Mouse (Mus musculus) heart, adult 2 months (tissue): ENCODE data around the gene Nat8.

ENCODE experiments used
- CTCF ChIP-seq: fragments of 200-600 bp; IDR thresholded peaks from 2 replicates; pipeline ENCODE4 v1.8.1; 2022; ENCODE audit warnings: antibody characterized with exemption, mild to moderate bottlenecking, moderate library complexity
- EP300 ChIP-seq: fragments of 200-500 bp; IDR thresholded peaks from 2 replicates; pipeline ENCODE4 v1.6.1; 2011; ENCODE audit warnings: low read depth, low read length, control low read depth; ENCODE audit not compliant: insufficient read depth
- POLR2A ChIP-seq: fragments of 200-500 bp; IDR thresholded peaks from 2 replicates; pipeline ENCODE4 v1.6.1; 2011; ENCODE audit warnings: mild to moderate bottlenecking, low read depth, low read length, control low read depth; ENCODE audit not compliant: insufficient read depth

DNA sequence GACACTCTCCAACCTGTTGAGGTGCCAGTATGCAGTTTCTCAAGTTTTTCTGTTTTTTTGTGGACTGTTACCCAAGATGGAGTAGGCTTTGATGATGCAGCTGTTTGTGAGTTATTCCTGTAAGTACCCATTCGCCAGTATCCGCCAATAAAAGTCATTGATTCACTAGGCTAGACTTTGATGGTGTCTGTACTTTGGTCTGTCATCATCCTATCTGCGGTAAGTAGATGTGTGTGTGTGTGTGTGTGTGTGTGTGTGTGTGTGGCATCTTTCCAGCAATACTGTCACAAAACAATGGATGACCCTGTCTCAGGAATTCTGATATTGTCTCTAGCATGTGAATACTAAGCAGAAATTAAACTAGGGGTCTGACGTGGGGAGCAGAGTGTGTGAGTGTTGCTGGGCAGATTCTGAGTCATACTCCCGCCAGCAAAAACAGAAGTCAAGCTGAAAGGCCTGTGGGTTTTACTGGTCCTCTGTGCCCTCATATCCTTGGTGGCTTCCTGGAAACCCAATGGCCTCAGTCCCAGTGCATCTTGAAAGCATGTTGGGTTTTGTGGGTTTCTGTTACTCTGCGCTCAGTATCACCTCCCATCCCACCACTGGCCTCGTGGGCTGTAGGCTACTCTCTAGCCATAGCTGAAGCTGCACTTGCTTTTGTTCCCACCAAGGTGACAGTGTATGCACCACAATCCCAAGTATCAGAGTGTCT lies 19.3 kb upstream of the Nat8 start:
- TF ChIP-seq POLR2A (no peak), CTCF (no peak), EP300 (no peak)
